Mouse (Mus musculus): ENCODE measurements at regions not wholly inside any gene's neighbourhood (a gene's known extent, or its start where the extent isn't known, plus 50 kb on each side); places are given as distances from the start of the nearest gene placed in this dataset.

DNA sequence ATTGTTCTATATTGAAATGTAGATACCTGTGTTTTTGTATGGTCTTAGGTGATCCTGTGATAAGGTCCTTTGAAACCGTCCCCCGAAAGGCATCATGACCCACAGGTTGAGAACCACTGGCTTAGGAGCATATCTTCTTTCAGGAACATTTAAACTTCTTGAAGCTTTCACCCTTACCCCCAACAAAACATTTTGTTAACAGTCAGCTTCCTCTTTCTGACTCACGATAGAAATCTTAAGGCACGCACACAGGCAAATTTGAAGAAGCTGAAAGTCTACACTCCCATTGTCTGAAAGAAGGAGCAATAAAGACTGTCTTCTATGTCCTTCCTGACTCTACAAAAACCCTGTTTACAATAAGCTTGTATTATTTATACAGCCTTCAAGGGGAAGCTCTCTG, 388.2 kb downstream of the Setd4 start:
- TF ChIP-seq POLR2A (IDR thresholded peaks at IDR 0.05; ENCODE audit: insufficient read length, low read depth) (no peak), TCF12 (IDR thresholded peaks at IDR 0.05; ENCODE audit: insufficient read depth, poor library complexity, severe bottlenecking) (no peak), MYOG (IDR thresholded peaks at IDR 0.05; ENCODE audit: control insufficient read depth in 1 of 3, insufficient read depth in 1 of 3, insufficient read length in 2 of 3, low read depth in 2 of 3) (no peak), MYOD1 (IDR thresholded peaks at IDR 0.05; ENCODE audit: control insufficient read depth in 1 of 3, insufficient read length in 2 of 3, low read depth in 2 of 3) (no peak), REST (IDR thresholded peaks at IDR 0.05; ENCODE audit: insufficient read depth, insufficient read length) (no peak), E2F4 (IDR thresholded peaks at IDR 0.05; ENCODE audit: insufficient read depth) (no peak), CEBPB (IDR thresholded peaks at IDR 0.05; ENCODE audit: insufficient read depth, poor library complexity, severe bottlenecking) (no peak), USF1 (IDR thresholded peaks at IDR 0.05; ENCODE audit: low read depth) (no peak), POLR2AphosphoS2 (IDR thresholded peaks at IDR 0.05; ENCODE audit: insufficient read length, low read depth) (no peak)
